Mouse (Mus musculus) lung, postnatal 0 days (tissue): ENCODE measurements around the gene Epb41l5.

Source experiments
- CTCF ChIP-seq: IDR thresholded peaks from 2 replicates; pipeline ENCODE4 v1.5.1; 2016; ENCODE audit warnings: antibody characterized with exemption, mild to moderate bottlenecking
- EP300 ChIP-seq: IDR thresholded peaks from 2 replicates; pipeline ENCODE4 v1.6.1; 2016; ENCODE audit warnings: antibody characterized with exemption, mild to moderate bottlenecking, control low read depth

- no peak for TF ChIP-seq CTCF
- TF ChIP-seq EP300 = no peak
Observed at GRCm38 (mm10) chr1:119502729-119503128, 146.1 kb downstream of the Epb41l5 start.
